8 mouse cellular contexts compared by ENCODE assay signal in genomic region chr10:11148884-11149741, GRCm38 (mm10). TPM values are rescaled to one million over a fixed set of nuclear protein-coding genes. Genes with fewer than 3 reads are reported as not detected.
DNase-seq lines count a peak whose midpoint lies in the region; ATAC-seq and TF ChIP-seq lines count a peak whose summit lies in the region.

Shprh (plus strand) TSS chr10:11149427.

- peak within 1 kb of the TSS; percentile 68 for H3K4me2 ChIP-seq in heart, embryonic 11.5 days
- H3K4me2 ChIP-seq in kidney, embryonic 16.5 days (replicated peaks; ENCODE audit: low read depth, low read length), result peak within 1 kb of the TSS; percentile 79
- H3K4me2 ChIP-seq in myocyte (ENCODE audit: low read depth), result peak within 1 kb of the TSS; percentile 98

- peak; percentile 75; the same call in 1 of the 2 replicates for TF ChIP-seq POLR2A in brain, embryonic 14.5 days (IDR thresholded peaks at IDR 0.05; ENCODE audit: borderline replicate concordance, extremely low read depth, insufficient read depth, insufficient read length, poor library complexity, severe bottlenecking)
- TF ChIP-seq POLR2A in liver, adult 2 months (IDR thresholded peaks at IDR 0.05; ENCODE audit: extremely low read depth, insufficient read depth, low read length), result peak; percentile 51; the same call in 1 of the 2 replicates
- TF ChIP-seq POLR2A in myocyte (IDR thresholded peaks at IDR 0.05; ENCODE audit: insufficient read length, low read depth), result peak; percentile 81

- H3K36me3 ChIP-seq in C2C12 (ENCODE audit: control insufficient read depth, insufficient read depth), result peaks cover 19% of the 10 kb centered on the region
- H3K36me3 ChIP-seq in erythroblast, embryonic 14.5 days (ENCODE audit: control insufficient read depth), result peaks cover 23% of the 10 kb centered on the region
- peaks cover 13% of the 10 kb centered on the region; the same call in 1 of the 2 replicates for H3K36me3 ChIP-seq in heart, embryonic 11.5 days (ENCODE audit: control insufficient read depth, insufficient read depth, low read length)
- H3K36me3 ChIP-seq in kidney, embryonic 16.5 days (ENCODE audit: insufficient read depth, low read length), result peaks cover 14% of the 10 kb centered on the region
- H3K36me3 ChIP-seq in liver, adult 2 months (ENCODE audit: control insufficient read depth, insufficient read depth, low read length), result peaks cover 12% of the 10 kb centered on the region; the same call in 1 of the 2 replicates
- peaks cover 13% of the 10 kb centered on the region for H3K36me3 ChIP-seq in myocyte (ENCODE audit: control insufficient read depth, insufficient read depth)
- H3K36me3 ChIP-seq in splenic B cell, adult 2 months (ENCODE audit: control insufficient read depth, insufficient read depth, low read length, poor library complexity, severe bottlenecking), result peaks cover 6% of the 10 kb centered on the region; the same call in 1 of the 2 replicates

- H3ac ChIP-seq in C2C12 (ENCODE audit: control insufficient read depth, insufficient read length, low read depth) (peak within 1 kb of the TSS; percentile 91), myocyte (ENCODE audit: control insufficient read depth, insufficient read length) (peak within 1 kb of the TSS; percentile 40)

- H3K79me2 ChIP-seq in C2C12 (ENCODE audit: control insufficient read depth, insufficient read depth), result peaks cover 46% of the 10 kb centered on the region
- H3K79me2 ChIP-seq in liver, adult 2 months (ENCODE audit: control insufficient read depth, insufficient read depth, low read length), result peaks cover 9% of the 10 kb centered on the region; the same call in 1 of the 2 replicates
- peaks cover 40% of the 10 kb centered on the region for H3K79me2 ChIP-seq in myocyte (ENCODE audit: control insufficient read depth, insufficient read depth)

- no peak for TF ChIP-seq CTCF in C2C12 (IDR thresholded peaks at IDR 0.05; ENCODE audit: control insufficient read depth, insufficient read depth, insufficient read length)
- TF ChIP-seq CTCF in brain, embryonic 14.5 days (IDR thresholded peaks at IDR 0.05; ENCODE audit: borderline replicate concordance, extremely low read depth, insufficient read depth, insufficient read length), result peak; percentile 30; the same call in 1 of the 2 replicates
- TF ChIP-seq CTCF in liver, adult 2 months (IDR thresholded peaks at IDR 0.05; ENCODE audit: low read depth, low read length), result 0 out of 2 replicates have a peak, but pooled peaks have one; percentile 4

- peak; percentile 100 for ATAC-seq in heart, embryonic 11.5 days (replicated peaks; ENCODE audit: insufficient number of reproducible peaks, low FRiP score, low TSS enrichment)
- peak; percentile 100 for ATAC-seq in kidney, embryonic 16.5 days (ENCODE audit: low FRiP score, low TSS enrichment)

- H3K4me3 ChIP-seq in C2C12 (ENCODE audit: insufficient read depth, poor library complexity, severe bottlenecking), result peak within 1 kb of the TSS; percentile 88
- H3K4me3 ChIP-seq in erythroblast, embryonic 14.5 days (replicated peaks), result peak within 1 kb of the TSS; percentile 73
- H3K4me3 ChIP-seq in heart, embryonic 11.5 days (ENCODE audit: low read depth, low read length), result peak within 1 kb of the TSS; percentile 99
- H3K4me3 ChIP-seq in kidney, embryonic 16.5 days (ENCODE audit: low read length), result peak within 1 kb of the TSS; percentile 99
- H3K4me3 ChIP-seq in liver, adult 2 months (ENCODE audit: insufficient read depth, low read depth, low read length), result peak within 1 kb of the TSS; percentile 89
- H3K4me3 ChIP-seq in myocyte, result peak within 1 kb of the TSS; percentile 63

- WGBS in heart, embryonic 11.5 days (ENCODE audit: insufficient replicate concordance), result 2% methylated on average over 58 of the region's 60 CpGs
- WGBS in kidney, embryonic 16.5 days, result 2% methylated on average over 58 of the region's 60 CpGs
- 1% methylated on average over 60 of the region's 60 CpGs for WGBS in liver, adult 2 months

- no peaks in the 10 kb centered on the region for H3K9me3 ChIP-seq in erythroblast, embryonic 14.5 days (ENCODE audit: control insufficient read depth, low read length)
- H3K9me3 ChIP-seq in heart, embryonic 11.5 days (replicated peaks; ENCODE audit: control insufficient read depth, low read length), result no peaks in the 10 kb centered on the region
- H3K9me3 ChIP-seq in kidney, embryonic 16.5 days (ENCODE audit: low read length), result no peaks in the 10 kb centered on the region

- H3K27me3 ChIP-seq in C2C12 (ENCODE audit: control insufficient read depth, insufficient read depth, insufficient read length) (no peaks in the 10 kb centered on the region), myocyte (ENCODE audit: control insufficient read depth, insufficient read depth, insufficient read length) (no peaks in the 10 kb centered on the region)
- no peaks in the 10 kb centered on the region for H3K27me3 ChIP-seq in erythroblast, embryonic 14.5 days (ENCODE audit: control insufficient read depth)
- no peaks in the 10 kb centered on the region for H3K27me3 ChIP-seq in heart, embryonic 11.5 days (ENCODE audit: control insufficient read depth, insufficient read depth, low read length)
- H3K27me3 ChIP-seq in kidney, embryonic 16.5 days (ENCODE audit: insufficient read depth, low read length), result no peaks in the 10 kb centered on the region
- H3K27me3 ChIP-seq in liver, adult 2 months (ENCODE audit: control insufficient read depth, insufficient read depth, low read length), result no peaks in the 10 kb centered on the region
- H3K27me3 ChIP-seq in splenic B cell, adult 2 months (ENCODE audit: control insufficient read depth, insufficient read depth, low read length, poor library complexity, severe bottlenecking), result no peaks in the 10 kb centered on the region

- H3K27ac ChIP-seq in heart, embryonic 11.5 days (ENCODE audit: low read depth, low read length), result peak within 1 kb of the TSS; percentile 68
- H3K27ac ChIP-seq in kidney, embryonic 16.5 days (ENCODE audit: low read length), result peak within 1 kb of the TSS; percentile 84
- peak within 1 kb of the TSS; percentile 46 for H3K27ac ChIP-seq in liver, adult 2 months (replicated peaks; ENCODE audit: insufficient read depth, low read depth, low read length)

- H3K79me3 ChIP-seq in C2C12 (ENCODE audit: low read depth), result peaks cover 43% of the 10 kb centered on the region

- peaks cover 42% of the 10 kb centered on the region for H3K4me1 ChIP-seq in erythroblast, embryonic 14.5 days (ENCODE audit: control insufficient read depth)
- H3K4me1 ChIP-seq in heart, embryonic 11.5 days (ENCODE audit: control insufficient read depth, insufficient read depth, low read length), result peaks cover 10% of the 10 kb centered on the region; the same call in 1 of the 2 replicates
- H3K4me1 ChIP-seq in kidney, embryonic 16.5 days (ENCODE audit: insufficient read depth, low read length), result peaks cover 14% of the 10 kb centered on the region
- peaks cover 2% of the 10 kb centered on the region; the same call in 1 of the 2 replicates for H3K4me1 ChIP-seq in liver, adult 2 months (ENCODE audit: control insufficient read depth, insufficient read depth, low read length)

- peak; percentile 100 for DNase-seq in brain, embryonic 14.5 days (ENCODE audit: low read depth)
- DNase-seq in liver, adult 2 months (ENCODE audit: extremely low read depth, low read depth, low spot score), result peak; percentile 96
- peak; percentile 100 for DNase-seq in splenic B cell, adult 2 months (ENCODE audit: low read depth, low spot score)

- peak within 1 kb of the TSS; percentile 94 for H3K9ac ChIP-seq in heart, embryonic 11.5 days (ENCODE audit: low read depth, low read length)
- H3K9ac ChIP-seq in kidney, embryonic 16.5 days (replicated peaks; ENCODE audit: low read length), result peak within 1 kb of the TSS; percentile 93
- H3K9ac ChIP-seq in liver, adult 2 months (ENCODE audit: low read depth, low read length), result peak within 1 kb of the TSS; percentile 87

TF ChIP-seq in C2C12, 6 proteins besides CTCF, POLR2A, EP300 and RAD21:
- TF ChIP-seq USF1 (IDR thresholded peaks at IDR 0.05; ENCODE audit: low read depth) (no peak), MAX (IDR thresholded peaks at IDR 0.05) (no peak), MYOD1 (IDR thresholded peaks at IDR 0.05; ENCODE audit: control insufficient read depth, insufficient read length, low read depth) (no peak), MYOG (IDR thresholded peaks at IDR 0.05; ENCODE audit: control insufficient read depth, extremely low read depth, insufficient read length) (no peak), CEBPB (IDR thresholded peaks at IDR 0.05; ENCODE audit: low read depth) (no peak), FOSL1 (IDR thresholded peaks at IDR 0.05; ENCODE audit: insufficient read depth, low read length, poor library complexity, severe bottlenecking) (no peak)

TF ChIP-seq in myocyte, 11 proteins besides CTCF, POLR2A, EP300 and RAD21:
- TF ChIP-seq MAX (IDR thresholded peaks at IDR 0.05; ENCODE audit: low read depth), result no peak
- peak in 2 of 3 experiments; percentile 49 to 75 for TF ChIP-seq MYOD1 (IDR thresholded peaks at IDR 0.05; ENCODE audit: control insufficient read depth in 1 of 3, insufficient read length in 2 of 3, low read depth in 2 of 3)
- no peak for TF ChIP-seq REST (IDR thresholded peaks at IDR 0.05; ENCODE audit: insufficient read depth, insufficient read length)
- TF ChIP-seq MYOG (IDR thresholded peaks at IDR 0.05; ENCODE audit: control insufficient read depth in 1 of 3, insufficient read depth in 1 of 3, insufficient read length in 2 of 3, low read depth in 2 of 3), result peak in 2 of 3 experiments; percentile 28 to 67
- peak; percentile 71 for TF ChIP-seq POLR2AphosphoS2 (IDR thresholded peaks at IDR 0.05; ENCODE audit: insufficient read length, low read depth)
- TF ChIP-seq SRF (IDR thresholded peaks at IDR 0.05; ENCODE audit: control insufficient read depth, insufficient read length, low read depth), result peak; percentile 68

RNA-seq across cellular contexts. Expression of gene Shprh, which starts in this region (rescaled TPM):
- polyA plus RNA-seq in C2C12 (2012; fragmentation: generic; extraction: Trizol) (1.7 TPM), myocyte (2012; fragmentation: generic; extraction: Trizol) (2.1 TPM)
- polyA plus RNA-seq in brain, embryonic 14.5 days (2012; rRNA removed), result 15.9 and 17.4 TPM in 2 replicates
- 0.01 TPM in 2 replicates for polyA plus RNA-seq in erythroblast, embryonic 14.5 days (2012)
- 13.8 and 20.1 TPM in 2 replicates for polyA plus RNA-seq in heart, embryonic 11.5 days (2014; fragmentation: Nextera tagmentation; extraction: Ambion mirVana)
- polyA plus RNA-seq in kidney, embryonic 16.5 days (2015; fragmentation: Nextera tagmentation; extraction: Ambion mirVana), result 15.1 and 17.8 TPM in 2 replicates
- 14.5 and 16.2 TPM in 2 replicates for total RNA-seq in liver, adult 2 months (2014; rRNA removed)
- 1.4 and 1.8 TPM in 2 replicates for polyA plus RNA-seq in liver, adult 2 months (2012; rRNA removed)

Comparison
In these comparisons a context has a peak if more than half of its experiments do, and no peak if none do; other contexts are left out.
1. Peak in every context shown above with its lines: DNase-seq, ATAC-seq, H3K4me3 ChIP-seq and H3K27ac ChIP-seq.